Mouse (Mus musculus): ENCODE results near the gene Tusc2. TPM values are rescaled to one million over a fixed set of nuclear protein-coding genes. Genes with fewer than 3 reads are reported as not detected.

Tusc2 gene
- total RNA-seq, 2 experiments from 2014 or later = 20.3 to 21.5 TPM

- DNase-seq (ENCODE audit: low spot score in 2 of 2) = no peak
Measured at GRCm38 (mm10) chr9:107586504-107586903, 23.4 kb downstream of the Tusc2 start.

DNA sequence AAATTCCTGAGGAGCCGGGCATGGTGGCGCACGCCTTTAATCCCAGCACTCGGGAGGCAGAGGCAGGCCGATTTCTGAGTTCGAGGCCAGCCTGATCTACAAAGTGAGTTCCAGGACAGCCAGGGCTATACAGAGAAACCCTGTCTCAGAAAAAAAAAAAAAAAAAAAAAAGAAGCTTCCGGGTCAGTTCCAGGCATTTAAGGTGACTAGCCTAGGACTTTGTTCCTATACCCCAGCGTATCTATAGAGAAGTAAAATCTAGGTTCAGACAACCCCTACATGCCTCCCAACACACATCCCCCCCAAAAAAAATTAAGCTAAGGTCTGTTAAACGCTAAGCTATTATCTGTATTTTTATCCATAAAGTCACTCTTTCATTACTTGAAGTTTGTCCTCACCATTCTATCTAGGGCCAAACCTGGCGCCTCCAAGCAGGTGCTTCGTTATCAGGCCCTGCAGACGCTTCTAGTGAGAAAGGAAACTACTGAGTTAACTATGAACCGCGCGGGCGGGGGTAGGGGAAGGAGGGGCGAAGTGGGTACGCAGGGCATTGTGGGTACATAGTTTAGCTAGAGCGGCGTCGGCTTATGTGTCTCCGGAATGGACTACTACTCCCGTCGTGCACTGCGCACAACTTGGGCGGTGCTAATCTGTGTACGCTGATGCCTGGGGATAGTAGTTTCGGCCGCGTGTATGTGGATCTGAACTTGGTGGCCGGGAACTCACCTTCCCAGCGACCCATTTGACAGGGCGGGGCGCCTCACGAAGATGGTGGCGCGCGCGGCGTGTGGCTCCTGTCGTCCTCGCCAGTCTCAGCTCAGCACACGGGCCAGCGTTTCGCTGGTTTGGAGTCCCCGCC, 24.1 kb downstream of the Tusc2 start, which contains the start of gene Ifrd2:
Ifrd2 (plus strand) TSS at position 669 of the 859 bp plus-strand sequence.
- DNase-seq (ENCODE audit: low spot score in 2 of 2) = peak; percentile 77 to 95

DNA sequence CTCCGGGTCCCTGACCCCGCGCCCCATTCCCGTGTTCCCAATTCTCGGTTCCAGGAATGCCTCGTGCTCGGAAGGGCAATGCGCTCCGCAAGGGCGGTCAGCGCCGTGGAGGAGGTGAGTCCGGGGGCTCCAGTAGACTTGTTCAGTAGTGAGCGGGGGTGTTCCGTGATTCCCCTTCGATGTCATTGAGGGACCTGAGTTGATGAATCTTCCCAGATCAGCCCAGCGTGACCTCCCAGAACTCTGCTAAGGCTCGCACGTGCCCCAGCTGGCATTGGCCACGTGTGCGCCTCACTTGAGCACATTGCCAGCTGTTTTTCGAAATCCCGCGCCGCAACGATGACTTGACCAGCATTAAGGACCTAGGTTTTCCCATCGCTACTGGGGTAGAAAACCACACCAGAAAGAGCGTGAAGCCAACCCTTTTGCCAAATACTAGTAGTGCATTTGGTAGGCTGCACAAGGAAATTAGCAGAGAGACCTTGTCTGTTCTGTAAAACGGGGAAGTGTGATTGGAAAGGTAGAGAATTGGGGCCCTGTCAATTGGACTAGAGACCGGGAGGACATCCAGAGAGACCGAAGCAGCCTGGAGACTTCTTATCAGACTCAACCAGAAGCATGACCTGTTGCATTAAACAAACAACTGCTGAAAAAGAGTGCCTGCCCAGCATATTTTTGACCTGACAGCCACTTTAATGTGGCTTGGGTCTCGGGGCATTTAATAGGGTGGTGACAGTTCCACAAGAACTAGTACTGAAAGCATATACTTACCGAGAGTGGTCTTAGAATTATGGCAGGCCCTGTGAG, 25.0 kb downstream of the Tusc2 start:
- DNase-seq (ENCODE audit: low spot score in 2 of 2) = no peak

DNA sequence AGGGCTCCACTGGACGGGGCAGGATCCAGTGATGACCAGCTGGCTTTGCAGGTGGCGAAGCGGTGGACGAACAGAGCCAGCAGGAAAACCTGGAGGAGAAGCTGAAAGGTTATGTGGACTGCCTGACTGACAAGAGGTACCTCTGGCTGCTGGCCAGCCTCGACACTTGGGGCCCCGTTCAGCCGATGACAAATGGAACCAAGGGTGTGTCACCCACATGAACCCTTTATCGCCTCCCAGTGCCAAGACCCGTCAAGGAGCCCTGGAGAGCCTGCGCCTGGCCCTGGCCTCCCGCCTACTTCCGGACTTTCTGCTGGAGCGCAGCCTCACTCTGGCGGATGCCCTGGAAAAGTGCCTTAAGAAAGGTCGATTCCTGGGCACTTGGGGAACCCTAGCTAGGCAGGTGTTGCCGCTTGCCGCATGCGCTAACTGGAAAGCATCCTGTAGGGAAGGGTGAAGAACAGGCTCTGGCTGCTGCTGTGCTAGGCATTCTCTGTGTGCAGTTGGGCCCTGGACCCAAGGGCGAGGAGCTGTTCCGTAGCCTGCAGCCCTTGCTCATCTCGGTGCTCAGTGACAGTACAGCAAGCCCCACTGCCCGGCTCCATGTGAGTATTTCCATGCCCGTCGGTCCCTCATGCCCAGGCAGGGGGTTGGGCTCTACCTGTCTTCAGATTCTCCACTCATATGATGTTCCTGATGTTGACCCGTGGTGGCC, 27.2 kb downstream of the Tusc2 start:
- DNase-seq (ENCODE audit: low spot score in 2 of 2) = no peak

DNA sequence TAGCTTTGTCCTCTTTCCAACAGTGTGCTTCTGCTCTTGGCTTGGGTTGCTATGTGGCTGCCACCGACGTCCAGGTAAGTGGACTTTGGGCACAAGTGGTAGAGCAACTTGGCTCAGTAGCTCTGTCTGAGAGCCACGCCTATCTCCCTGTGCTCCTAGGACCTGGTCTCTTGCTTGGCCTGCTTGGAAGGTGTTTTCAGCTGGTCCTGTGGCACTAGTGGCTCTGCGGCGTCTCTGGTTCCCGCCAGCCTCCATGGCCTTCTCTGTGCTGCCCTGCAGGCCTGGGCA, 27.7 kb downstream of the Tusc2 start:
- no peak for DNase-seq (ENCODE audit: low spot score in 2 of 2)

GRCm38 (mm10) chr9:107593101-107593976, 30.3 kb downstream of the Tusc2 start:
- no peak for DNase-seq (ENCODE audit: low spot score in 2 of 2)

DNA sequence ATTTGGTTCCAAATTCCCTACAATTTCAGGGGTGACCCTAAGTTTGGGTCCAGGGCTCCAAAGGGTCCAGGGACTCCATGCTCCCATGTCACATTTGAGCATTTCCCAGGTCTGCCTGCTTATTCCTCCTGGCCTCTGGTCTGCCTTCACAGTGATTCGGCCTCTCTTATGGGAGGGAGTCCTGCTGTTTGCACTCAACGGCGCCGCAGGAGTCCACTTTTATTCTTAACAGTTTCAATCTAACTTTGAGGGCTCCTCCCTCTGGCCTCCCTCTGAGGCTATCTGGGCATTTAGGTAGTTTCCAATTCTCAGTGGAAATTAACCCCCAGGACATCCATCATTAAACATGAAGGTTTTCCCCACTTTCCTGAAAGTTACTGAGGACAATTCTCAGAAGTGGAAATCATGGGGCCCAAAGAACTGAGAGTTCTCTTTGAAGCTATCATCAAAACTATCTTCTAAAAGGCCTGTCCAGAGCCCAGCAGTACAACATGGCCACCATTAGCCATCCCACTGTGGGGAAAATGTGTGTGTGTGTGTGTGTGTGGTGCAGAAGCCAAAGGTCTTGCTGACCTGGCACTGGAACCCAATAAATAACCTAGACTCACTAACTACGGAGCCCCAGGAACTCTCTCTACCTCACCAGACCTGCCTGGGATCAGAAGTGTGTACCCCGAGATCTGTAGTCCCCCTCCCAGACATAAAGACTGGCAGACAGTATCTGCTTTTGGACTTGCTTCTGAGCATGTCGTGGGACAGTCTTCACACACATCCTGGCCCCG, 31.4 kb downstream of the Tusc2 start:
- DNase-seq (ENCODE audit: low spot score in 2 of 2) = no peak

DNA sequence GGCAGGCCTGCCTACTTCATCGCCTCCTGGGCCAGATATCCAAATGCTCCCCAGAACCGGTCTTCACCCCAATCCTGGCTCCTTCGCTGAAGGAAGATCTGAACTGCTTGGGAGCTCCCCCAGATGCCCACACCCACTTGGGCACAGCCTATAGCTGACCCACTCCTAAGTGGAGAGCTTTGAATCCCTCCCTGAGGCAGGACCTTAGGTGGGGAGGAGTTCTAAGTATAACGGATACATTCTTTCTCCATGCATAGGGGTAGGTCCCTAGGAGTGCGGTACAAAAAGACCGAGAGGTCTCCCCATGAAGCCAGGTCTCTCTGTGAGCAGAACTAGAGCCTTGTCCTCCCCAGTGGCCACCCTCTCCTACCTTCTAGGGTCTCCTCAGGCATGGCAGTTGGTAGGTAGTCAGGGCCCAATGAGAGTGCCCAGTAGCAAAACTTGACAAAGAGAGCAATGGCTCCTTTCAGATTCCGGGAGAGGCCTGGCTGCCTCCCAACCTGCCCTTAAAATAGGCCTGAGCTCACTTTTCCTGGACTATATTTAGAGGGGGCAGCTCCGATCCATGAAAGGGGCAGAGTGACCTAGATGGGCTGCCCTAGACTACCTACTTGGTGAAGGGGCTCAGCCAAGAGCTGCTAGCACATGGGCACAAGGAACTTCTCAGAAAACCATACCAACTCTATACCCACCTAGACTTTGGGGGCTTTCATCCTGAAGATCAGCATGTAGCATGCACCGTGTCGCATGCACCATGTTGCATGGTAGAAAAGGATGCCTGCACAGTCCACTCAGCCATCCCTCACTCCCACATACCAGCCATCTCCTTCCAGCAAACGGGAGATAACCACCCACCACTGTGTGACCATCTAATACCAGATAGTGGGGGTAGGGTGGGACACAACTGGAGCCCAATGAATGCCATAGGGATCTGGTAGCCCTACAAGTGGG, 33.8 kb downstream of the Tusc2 start:
- DNase-seq (ENCODE audit: low spot score in 2 of 2) = no peak

DNA sequence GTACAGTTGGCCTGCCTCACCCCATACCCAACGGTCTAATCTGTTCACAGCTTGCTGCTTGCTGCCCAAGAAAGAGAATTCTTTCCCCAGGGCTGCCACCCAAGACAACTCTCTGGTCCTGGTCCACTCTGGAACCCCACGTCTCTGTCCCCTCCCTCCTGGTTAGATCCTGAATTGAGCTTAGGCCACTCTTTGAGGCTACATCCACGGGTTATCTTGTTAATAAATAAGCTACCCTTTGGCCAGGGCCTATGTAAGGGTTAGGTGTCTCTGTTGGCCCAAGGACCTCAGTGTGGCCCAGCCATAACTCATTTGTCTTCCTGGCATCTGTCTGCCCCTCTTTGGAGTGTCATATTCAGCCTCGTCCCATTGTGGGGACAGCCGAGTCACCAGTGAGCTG, 35.3 kb downstream of the Tusc2 start:
- DNase-seq (ENCODE audit: low spot score in 2 of 2) = no peak

GRCm38 (mm10) chr9:107599433-107599832, 36.4 kb downstream of the Tusc2 start:
- DNase-seq (ENCODE audit: low spot score in 2 of 2) = no peak

DNA sequence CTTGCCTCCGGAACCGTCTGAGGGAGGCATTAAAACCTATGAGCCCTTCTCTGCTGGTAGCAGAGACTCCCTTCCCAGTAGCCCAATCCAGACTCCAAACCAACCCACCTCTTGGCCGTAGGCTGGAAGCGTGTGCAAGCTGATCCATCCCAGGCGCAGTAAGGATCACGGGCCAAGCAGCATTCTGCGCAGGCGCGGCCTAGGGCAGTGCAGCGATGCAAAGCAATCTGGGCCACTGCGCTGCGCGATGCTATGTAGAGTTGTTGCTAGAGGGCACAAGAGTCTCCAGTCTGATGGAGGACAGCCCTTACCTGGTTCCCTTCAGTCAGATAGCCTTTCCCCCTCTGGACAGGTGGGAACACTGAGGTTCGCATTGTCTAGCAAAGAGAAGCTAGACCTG, 36.8 kb downstream of the Tusc2 start:
- DNase-seq (ENCODE audit: low spot score in 2 of 2) = no peak

DNA sequence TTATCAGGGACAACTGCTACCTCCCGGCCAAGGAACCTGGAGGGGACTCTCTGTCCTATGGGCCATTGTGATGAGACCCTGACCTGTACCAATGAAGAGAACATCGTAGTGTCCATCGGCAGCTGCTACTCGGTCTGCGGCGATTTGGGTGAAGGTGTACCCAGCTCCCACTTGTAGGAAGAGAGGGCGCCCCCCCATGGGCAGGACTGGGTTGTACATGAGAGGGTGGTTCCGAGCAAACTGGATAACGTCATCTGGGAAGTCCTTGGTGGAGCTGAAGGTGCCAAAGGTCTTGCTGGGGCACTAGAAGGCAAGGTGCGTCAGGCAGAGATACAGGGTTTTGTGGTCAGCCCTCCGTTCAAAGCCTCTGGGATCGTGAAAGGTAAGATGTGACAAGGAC, 37.7 kb downstream of the Tusc2 start:
- no peak for DNase-seq (ENCODE audit: low spot score in 2 of 2)

DNA sequence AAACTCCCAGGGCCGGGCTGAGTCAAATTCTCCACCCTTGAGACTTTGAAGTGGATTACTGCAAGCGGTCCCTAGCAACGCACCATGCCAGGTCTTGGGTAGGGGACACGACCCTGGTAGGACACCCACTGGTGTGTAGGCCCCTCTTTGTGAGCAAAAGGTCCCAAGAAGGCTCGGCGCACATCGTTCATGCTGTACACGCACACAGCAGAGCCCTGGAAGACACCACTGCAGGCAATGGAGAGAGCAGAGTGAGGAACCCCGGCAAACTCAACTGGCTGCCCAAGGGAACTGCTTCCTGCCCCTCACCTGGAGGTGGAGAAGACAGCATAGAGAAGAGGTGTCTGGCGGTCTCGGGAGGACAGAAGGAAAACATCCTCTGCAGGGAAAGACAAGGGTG, 38.2 kb downstream of the Tusc2 start:
- DNase-seq (ENCODE audit: low spot score in 2 of 2) = no peak

DNA sequence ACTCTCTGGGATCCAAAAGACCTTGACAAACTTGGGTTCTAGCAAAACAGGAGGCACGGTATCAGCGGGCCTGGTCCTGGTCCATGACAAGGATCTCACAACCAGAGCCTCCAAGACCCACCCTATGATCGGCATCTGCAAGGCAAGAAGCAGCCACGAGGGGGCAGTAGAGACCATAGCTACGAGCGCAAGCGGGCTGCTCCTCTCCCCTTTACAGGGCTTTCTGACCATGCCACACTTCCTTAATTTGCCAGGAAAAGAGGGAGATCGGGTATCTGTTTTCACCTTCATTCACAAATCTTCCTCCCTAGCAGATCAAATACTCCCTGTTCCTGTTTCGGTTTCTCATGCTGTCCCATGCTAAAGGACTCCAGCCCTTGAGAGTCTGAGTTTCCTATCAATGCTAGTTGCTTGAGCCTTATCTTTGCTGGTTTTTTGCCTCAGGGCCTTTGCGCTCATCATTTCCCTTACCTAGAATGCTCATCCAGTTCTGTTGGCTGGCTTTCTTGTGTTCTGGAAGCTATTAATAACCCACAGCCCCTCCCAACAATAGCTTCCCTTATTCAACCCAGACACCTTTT, 39.1 kb downstream of the Tusc2 start:
- peak; percentile 93 to 94 for DNase-seq (ENCODE audit: low spot score in 2 of 2)

GRCm38 (mm10) chr9:107603251-107603650, 40.2 kb downstream of the Tusc2 start:
- DNase-seq (ENCODE audit: low spot score in 2 of 2) = no peak

DNA sequence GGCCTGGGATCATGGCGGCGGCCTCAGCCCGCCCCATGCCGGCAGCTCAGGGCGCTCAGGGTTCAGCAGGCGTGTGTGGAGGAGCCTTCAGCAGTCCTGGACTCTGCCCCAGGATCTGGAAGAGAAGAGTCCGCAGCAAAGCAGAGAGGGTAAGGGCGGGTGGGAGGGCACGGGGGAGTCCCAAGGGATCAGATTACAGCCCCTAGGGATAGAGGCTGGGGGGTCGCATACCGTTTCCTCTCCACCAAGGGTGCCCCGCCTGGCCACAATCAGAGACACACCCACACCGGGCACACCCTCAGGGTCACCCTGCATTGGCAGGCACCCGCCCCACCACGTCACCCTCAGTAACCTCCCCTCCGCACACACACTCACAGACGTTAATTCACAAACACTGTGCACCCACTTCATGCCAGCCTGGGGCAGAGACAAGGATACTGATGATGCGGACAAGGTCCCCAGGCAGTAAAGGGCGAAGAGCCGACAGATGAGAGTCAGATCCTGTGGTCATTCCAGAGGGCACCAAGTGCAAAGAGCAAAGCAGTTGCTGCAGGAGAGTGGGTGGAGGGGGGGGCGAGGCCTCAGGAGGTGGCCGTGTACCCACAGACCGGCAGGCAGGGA, 42.1 kb downstream of the Tusc2 start:
- DNase-seq (ENCODE audit: low spot score in 2 of 2) = no peak

DNA sequence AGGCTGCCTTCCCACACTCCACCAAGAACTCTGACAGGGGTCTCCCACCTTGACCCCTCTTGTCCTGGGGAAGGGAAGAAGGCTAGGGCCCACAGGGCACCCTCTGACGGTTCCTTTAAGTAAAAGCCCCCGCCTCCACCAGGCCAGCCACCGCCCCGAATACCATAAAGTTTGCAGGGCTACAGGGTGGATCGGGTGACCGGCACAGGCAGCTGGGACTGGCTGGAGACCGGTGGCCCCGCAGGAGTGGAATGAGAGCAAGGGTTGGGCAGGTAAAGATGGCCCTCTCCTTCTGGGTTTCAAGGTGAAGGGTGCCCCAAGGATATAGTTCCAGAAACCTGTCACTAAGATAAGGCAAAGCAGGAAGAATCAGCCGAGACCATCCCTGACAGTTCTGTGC, 43.5 kb downstream of the Tusc2 start:
- peak in 1 of 2 experiments; percentile 56 for DNase-seq (ENCODE audit: low spot score in 2 of 2)

- no peak for DNase-seq (ENCODE audit: low spot score in 2 of 2)
Measured at GRCm38 (mm10) chr9:107607036-107607435, 44.0 kb downstream of the Tusc2 start.

All from gastrocnemius, postnatal 4 days (tissue).